Mouse (Mus musculus) erythroblast, embryonic 14.5 days (primary cell): ENCODE data around the gene Ssrp1. TPM values are rescaled to one million over a fixed set of nuclear protein-coding genes. Genes with fewer than 3 reads are reported as not detected.
A peak's percentile ranks its signal among the peaks of the same experiment; 100 is the strongest.

Experiments
- H3K27me3 ChIP-seq: 2 replicates; pipeline ENCODE4 v1.6.1; 2012; ENCODE audit warnings: inconsistent platforms; ENCODE audit not compliant: control insufficient read depth
- H3K36me3 ChIP-seq: 2 replicates; pipeline ENCODE4 v1.6.1; 2012; ENCODE audit warnings: mild to moderate bottlenecking, inconsistent platforms; ENCODE audit not compliant: control insufficient read depth
- H3K4me1 ChIP-seq: 2 replicates; pipeline ENCODE4 v1.6.1; 2012; ENCODE audit warnings: inconsistent platforms; ENCODE audit not compliant: control insufficient read depth
- H3K4me3 ChIP-seq: replicated peaks from 2 replicates; pipeline ENCODE3; 2012; ENCODE audit warnings: moderate library complexity, mild to moderate bottlenecking, inconsistent platforms
- H3K9me3 ChIP-seq: 2 replicates; pipeline ENCODE4 v1.6.1; 2012; ENCODE audit warnings: low read length, inconsistent platforms, mixed read lengths; ENCODE audit not compliant: control insufficient read depth
- GATA1 ChIP-seq: IDR thresholded peaks from 2 replicates; pipeline ENCODE4 v1.6.1; 2012; ENCODE audit warnings: low read length, inconsistent platforms, mixed read lengths
- TAL1 ChIP-seq: IDR thresholded peaks from 3 replicates; pipeline ENCODE4 v1.6.1; 2012; ENCODE audit warnings: low read length, inconsistent platforms, mixed read lengths
- polyA plus RNA-seq: library from polyadenylated mRNA; stranded (reverse); fragments of >175 nt; gene quantifications from 2 replicates; pipeline ENCODE4 v1.2.3, GENCODE M21; 2012

Gene Ssrp1
- polyA plus RNA-seq, 1 experiment, result 10.9 TPM

DNA sequence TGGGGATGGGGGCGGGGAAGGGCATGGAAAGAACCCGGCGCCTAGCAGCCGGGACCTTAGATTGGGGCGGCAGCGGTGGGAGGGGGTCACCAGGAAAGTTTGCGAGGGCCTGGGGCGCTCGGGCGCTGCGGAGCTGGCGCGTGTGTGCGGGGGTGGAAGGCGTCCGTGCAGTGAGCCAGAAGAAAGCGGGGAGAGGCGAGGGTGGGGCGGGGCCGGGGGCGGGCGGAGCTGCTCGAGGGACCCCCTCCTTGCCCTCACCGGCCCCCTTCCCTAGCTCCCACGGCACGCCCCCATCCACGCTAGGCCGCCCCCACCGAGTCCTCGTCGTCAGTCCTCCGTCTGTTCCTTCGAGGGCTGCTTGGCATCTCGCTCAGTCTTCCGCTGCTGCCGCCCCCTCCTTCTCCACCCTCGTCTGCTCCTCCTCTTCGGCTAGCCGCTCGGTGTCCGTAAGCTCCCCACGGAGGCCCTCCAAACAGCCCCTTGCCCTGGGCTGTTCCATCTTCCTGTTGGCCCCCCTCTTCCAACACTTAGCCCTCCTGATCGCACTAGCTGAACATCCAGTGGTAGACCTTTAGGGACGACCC is 11.2 kb downstream of the Ssrp1 start:
- H3K36me3 ChIP-seq, result peaks cover 47% of the 10 kb centered on the region
- H3K4me1 ChIP-seq, result peaks cover 53% of the 10 kb centered on the region
- peaks cover 40% of the 10 kb centered on the region for H3K27me3 ChIP-seq
- H3K9me3 ChIP-seq, result no peaks in the 10 kb centered on the region
- TF ChIP-seq GATA1 (no peak), TAL1 (no peak)
- H3K4me3 ChIP-seq, result peak overlapping the region; percentile 69

DNA sequence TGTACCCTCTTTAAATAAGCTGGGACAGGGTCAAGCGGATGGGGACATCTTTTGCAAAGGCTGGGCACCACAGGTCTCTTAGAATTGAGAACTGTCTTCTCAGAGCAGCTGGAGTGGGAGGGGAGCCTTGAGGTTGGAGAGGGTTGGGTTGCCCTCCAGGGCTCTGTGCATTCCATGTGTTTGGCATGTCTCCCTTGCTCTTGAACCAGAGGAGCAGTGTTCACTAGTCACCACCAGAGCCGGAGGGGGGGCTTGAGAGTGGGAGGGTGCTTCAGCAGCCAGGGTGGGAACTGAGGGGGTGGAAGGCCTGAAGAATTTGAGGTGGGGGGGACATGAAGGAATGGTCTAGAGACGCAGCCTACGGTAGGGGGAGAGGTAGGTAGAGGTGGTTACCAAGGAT is 12.2 kb downstream of the Ssrp1 start:
- peaks cover 40% of the 10 kb centered on the region for H3K27me3 ChIP-seq
- peaks cover 36% of the 10 kb centered on the region for H3K36me3 ChIP-seq
- no peaks in the 10 kb centered on the region for H3K9me3 ChIP-seq
- peaks cover 55% of the 10 kb centered on the region for H3K4me1 ChIP-seq
- H3K4me3 ChIP-seq, result no peak overlapping the region
- TF ChIP-seq GATA1 (no peak), TAL1 (no peak)

DNA sequence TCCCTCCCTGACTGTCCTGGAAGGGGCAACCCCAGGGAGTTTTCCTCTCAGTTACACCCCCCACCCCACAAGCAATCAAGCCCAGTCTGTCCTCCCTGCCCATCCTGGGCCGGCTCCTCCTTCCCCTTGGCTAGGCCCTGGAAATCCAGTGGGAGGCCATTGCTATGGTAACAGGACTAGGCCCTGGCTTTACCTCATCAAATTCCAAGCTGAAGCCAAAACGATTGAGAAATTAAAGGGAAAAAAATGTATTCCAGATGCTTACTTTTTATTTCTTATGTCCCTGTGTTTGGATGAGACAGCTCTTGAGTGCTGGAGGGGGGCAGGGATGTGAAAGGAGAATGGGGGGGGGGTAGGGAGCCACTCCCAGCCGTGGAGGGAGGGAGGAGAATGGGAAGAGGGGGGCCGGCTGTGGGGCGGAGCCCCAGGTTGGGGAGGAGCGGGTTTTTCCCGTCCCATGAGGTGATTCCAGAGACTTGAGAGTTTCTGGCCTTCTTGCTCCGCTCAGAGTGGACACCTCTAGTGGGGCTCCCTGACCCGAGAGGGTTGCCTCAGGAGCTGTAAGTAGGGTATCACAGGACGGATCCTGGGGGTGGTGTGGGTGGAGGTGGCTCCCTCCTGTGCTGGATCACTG is 13.1 kb downstream of the Ssrp1 start:
- Histone ChIP-seq H3K27me3 (peaks cover 40% of the 10 kb centered on the region), H3K9me3 (no peaks in the 10 kb centered on the region), H3K4me1 (peaks cover 52% of the 10 kb centered on the region), H3K4me3 (no peak overlapping the region), H3K36me3 (peaks cover 30% of the 10 kb centered on the region)
- TF ChIP-seq GATA1, result no peak
- no peak for TF ChIP-seq TAL1

DNA sequence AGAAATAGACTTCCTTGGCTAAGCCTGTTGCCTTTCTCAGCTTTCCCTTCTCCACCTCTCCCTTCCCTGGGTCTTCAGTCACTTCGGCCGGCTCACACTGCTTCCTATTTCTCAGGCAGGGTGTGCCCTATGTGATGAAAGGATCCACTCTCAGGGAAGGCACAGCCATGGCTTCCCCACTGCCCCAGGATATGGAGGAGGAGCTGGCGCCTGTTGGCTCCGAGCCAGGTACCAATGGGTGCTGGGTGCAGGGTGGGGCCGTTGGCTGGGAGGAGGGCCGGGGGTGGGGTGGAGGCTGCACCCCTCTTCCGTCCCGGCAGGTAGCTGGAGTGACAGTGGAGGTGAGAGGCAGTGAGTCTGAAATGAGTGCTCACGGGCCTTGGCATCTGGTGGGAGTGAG is 13.7 kb downstream of the Ssrp1 start:
- H3K9me3 ChIP-seq, result no peaks in the 10 kb centered on the region
- H3K36me3 ChIP-seq, result peaks cover 24% of the 10 kb centered on the region
- H3K27me3 ChIP-seq, result peaks cover 42% of the 10 kb centered on the region
- H3K4me1 ChIP-seq, result peaks cover 47% of the 10 kb centered on the region
- no peak for TF ChIP-seq TAL1
- no peak for TF ChIP-seq GATA1
- H3K4me3 ChIP-seq, result no peak overlapping the region

DNA sequence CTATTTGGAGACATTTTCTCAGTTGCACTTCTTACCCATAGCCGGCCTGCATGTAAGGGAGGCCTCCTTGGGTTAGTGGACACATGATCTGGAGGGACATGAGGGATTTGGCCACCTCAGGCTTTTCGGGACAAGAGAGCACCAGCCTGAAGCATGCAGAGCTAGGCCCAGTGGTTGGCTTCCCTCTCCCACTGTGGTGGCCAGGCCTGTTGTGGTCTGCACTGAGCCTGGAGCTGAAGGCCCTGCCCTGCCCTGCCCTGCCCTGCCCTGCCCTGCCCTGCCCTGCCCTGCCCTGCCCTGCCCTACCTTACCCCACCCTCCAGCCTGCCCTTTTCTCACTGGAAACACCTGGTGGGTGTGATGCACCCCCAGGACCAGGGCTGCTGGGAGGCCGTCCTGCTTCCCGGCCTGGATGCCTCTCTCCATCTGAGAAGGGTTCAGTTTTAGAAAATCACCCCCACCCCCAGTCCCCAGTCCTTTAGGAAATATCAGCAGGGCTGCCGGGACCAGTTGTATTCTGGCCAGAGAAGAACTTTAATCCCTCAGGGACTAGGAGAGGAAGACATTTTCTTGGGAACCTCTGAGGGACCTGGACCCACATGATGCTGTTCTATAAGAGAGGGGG is 16.3 kb downstream of the Ssrp1 start:
- Histone ChIP-seq H3K27me3 (peaks cover 42% of the 10 kb centered on the region), H3K4me1 (peaks cover 25% of the 10 kb centered on the region)

DNA sequence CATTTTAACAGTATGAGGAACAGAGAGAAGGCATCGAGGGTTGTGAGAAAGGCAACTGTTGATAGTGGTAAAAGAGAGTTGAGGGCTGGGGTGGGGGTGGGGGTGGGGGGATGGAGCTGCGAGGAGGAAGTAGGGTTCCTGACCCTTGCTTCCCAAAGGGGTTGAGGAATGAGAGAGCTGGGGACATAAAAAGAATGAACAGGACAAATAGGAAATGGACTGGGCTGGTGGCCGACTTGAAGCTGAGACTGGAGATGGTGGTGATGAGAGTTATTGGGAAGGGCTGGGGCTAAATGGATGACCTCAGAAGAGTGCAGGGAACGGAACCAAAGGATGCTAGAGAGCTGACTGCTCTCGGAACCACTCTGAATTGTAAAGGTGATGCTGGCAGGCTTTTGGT is 19.7 kb downstream of the Ssrp1 start:
- TF ChIP-seq GATA1 (no peak), TAL1 (no peak)
- H3K4me3 ChIP-seq, result no peak overlapping the region

More for the DNA sequence above, 16.3 kb downstream of the Ssrp1 start:
- TF ChIP-seq TAL1, result no peak
- TF ChIP-seq GATA1, result no peak
- H3K36me3 ChIP-seq, result peaks cover 6% of the 10 kb centered on the region; the same call in 1 of the 2 replicates
- no peaks in the 10 kb centered on the region for H3K9me3 ChIP-seq
- no peak overlapping the region for H3K4me3 ChIP-seq

DNA sequence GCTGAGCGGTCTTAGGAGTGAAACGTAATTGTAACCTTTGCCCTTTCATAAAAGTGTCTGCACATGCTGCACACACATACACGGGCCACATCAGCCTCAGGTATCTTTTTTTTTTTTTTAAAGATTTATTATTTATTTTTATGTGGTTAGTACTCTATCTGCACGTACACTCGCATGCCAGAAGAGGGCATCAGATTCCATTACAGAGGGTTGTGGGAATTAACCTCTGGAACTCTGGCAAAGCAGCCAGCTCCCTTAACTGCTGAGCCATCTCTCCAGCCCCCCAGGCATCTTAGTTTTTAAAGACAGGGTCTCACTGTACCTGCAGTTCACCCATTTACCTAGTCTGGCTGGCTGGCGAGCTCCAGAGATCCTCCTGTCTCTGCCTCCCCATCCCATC is 22.6 kb downstream of the Ssrp1 start:
- TF ChIP-seq GATA1, result no peak
- no peak for TF ChIP-seq TAL1
- H3K27me3 ChIP-seq, result peaks cover 7% of the 10 kb centered on the region
- no peak overlapping the region for H3K4me3 ChIP-seq
- H3K36me3 ChIP-seq, result peaks cover 14% of the 10 kb centered on the region; the same call in 1 of the 2 replicates
- peaks cover 8% of the 10 kb centered on the region for H3K4me1 ChIP-seq
- H3K9me3 ChIP-seq, result no peaks in the 10 kb centered on the region

More for the DNA sequence above, 19.7 kb downstream of the Ssrp1 start:
- H3K9me3 ChIP-seq, result no peaks in the 10 kb centered on the region
- peaks cover 15% of the 10 kb centered on the region; the same call in 1 of the 2 replicates for H3K36me3 ChIP-seq
- peaks cover 19% of the 10 kb centered on the region for H3K4me1 ChIP-seq
- H3K27me3 ChIP-seq, result peaks cover 12% of the 10 kb centered on the region

DNA sequence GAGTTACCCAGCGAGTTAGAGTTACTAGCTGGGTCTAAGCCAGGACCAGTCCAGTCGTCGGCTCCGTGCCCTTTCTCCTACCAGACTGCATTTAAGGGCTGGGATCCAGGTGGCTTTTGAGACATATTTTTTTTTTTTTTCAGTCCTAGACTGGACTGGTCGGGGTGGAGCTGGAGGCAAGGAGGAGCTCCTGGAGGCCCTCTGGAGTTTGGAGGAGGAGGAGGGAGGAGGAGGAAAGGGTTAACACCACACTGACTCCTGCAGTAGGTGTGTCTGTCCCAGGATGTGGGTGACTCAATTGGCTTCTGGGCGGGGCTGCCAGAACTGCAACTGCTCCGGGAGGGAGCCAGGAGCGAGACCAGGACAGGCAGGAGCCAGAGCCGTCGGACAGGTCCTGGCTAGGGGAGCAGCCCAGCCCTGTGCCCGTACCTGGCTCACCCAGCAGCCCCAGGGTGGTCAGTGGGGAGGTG is 23.6 kb downstream of the Ssrp1 start:
- Histone ChIP-seq H3K4me3 (peak overlapping the region; percentile 47), H3K27me3 (peaks cover 7% of the 10 kb centered on the region), H3K9me3 (no peaks in the 10 kb centered on the region), H3K36me3 (peaks cover 14% of the 10 kb centered on the region; the same call in 1 of the 2 replicates), H3K4me1 (peaks cover 8% of the 10 kb centered on the region)
- TF ChIP-seq TAL1 (no peak), GATA1 (no peak)

DNA sequence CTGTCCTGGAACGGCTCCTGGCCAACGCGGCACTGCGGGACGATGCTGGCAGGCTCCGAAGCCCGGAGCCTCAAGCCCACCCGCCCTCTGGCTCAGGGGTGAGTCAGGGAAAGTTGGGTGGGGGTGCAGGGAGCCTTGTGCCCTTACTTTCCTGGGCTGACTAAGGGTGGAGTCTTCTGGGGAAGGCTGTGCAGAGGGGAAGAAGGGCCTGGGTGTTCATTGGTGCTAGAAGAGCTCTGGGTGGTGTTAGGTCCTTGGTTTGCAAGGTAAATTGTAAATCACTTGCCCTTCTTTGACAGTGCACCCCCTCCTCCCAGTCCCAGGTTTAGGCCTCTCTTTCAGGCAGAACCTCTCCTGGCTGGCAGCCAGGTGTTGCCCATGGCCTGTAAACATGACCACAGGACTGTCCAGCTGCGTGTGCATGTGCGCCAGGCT is 24.1 kb downstream of the Ssrp1 start:
- H3K27me3 ChIP-seq, result peaks cover 3% of the 10 kb centered on the region
- H3K4me3 ChIP-seq, result peak overlapping the region; percentile 47
- peaks cover 14% of the 10 kb centered on the region; the same call in 1 of the 2 replicates for H3K36me3 ChIP-seq
- TF ChIP-seq TAL1 (no peak), GATA1 (no peak)
- H3K4me1 ChIP-seq, result peaks cover 8% of the 10 kb centered on the region
- H3K9me3 ChIP-seq, result no peaks in the 10 kb centered on the region
